Mouse (Mus musculus) lung, postnatal 0 days (tissue): Measurements from ENCODE around the gene Mettl7a3. TPM values are rescaled to one million over a fixed set of nuclear protein-coding genes. Genes with fewer than 3 reads are reported as not detected.
"Not testable (repeated sequence)": the region's sequence is repeated elsewhere in the genome, so short reads cannot be mapped to it uniquely, and the experiment has no call there.

Experiments
- ATAC-seq: fragments of 200-750 bp; cut with Nextera tagmentation; 2 replicates; pipeline ENCODE4 v1.8.0; 2017; ENCODE audit warnings: moderate library complexity
- DNase-seq: peaks from one replicate; pipeline ENCODE4 v3.0.0-alpha.2; 2016; ENCODE audit warnings: low spot score
- H3K27ac ChIP-seq: fragments of 300-500 bp; sonication (generic); 2 replicates; pipeline ENCODE4 v1.5.1; 2014; ENCODE audit warnings: antibody characterized with exemption, mild to moderate bottlenecking, low read length, mixed read lengths
- H3K27me3 ChIP-seq: fragments of 300-500 bp; sonication (generic); replicated peaks from 2 replicates; pipeline ENCODE4 v1.6.1; 2014; ENCODE audit warnings: low read length, mixed read lengths; ENCODE audit not compliant: insufficient read depth
- H3K36me3 ChIP-seq: fragments of 300-500 bp; sonication (generic); 2 replicates; pipeline ENCODE4 v1.6.1; 2014; ENCODE audit warnings: low read length, mixed read lengths; ENCODE audit not compliant: insufficient read depth
- H3K4me1 ChIP-seq: fragments of 300-500 bp; sonication (generic); 2 replicates; pipeline ENCODE4 v1.6.1; 2014; ENCODE audit warnings: antibody characterized with exemption, low read depth, low read length, mixed read lengths; ENCODE audit not compliant: insufficient read depth
- H3K4me2 ChIP-seq: fragments of 300-500 bp; sonication (generic); replicated peaks from 2 replicates; pipeline ENCODE4 v1.6.1; 2014; ENCODE audit warnings: low read depth, mild to moderate bottlenecking, low read length, moderate library complexity, mixed read lengths
- H3K4me3 ChIP-seq: fragments of 300-500 bp; sonication (generic); 2 replicates; pipeline ENCODE4 v1.5.1; 2014; ENCODE audit warnings: low read depth, low read length
- H3K9ac ChIP-seq: fragments of 300-500 bp; sonication (generic); replicated peaks from 2 replicates; pipeline ENCODE4 v1.6.1; 2014; ENCODE audit warnings: low read depth, mild to moderate bottlenecking
- H3K9me3 ChIP-seq: fragments of 300-500 bp; sonication (generic); 2 replicates; pipeline ENCODE4 v1.6.1; 2016; ENCODE audit warnings: low read length, mixed read lengths
- CTCF ChIP-seq: IDR thresholded peaks from 2 replicates; pipeline ENCODE4 v1.5.1; 2016; ENCODE audit warnings: antibody characterized with exemption, mild to moderate bottlenecking
- EP300 ChIP-seq: IDR thresholded peaks from 2 replicates; pipeline ENCODE4 v1.6.1; 2016; ENCODE audit warnings: antibody characterized with exemption, mild to moderate bottlenecking, control low read depth
- WGBS: fragments of 180-500 bp; shearing (Covaris S2); extraction: QIAGEN DNeasy Blood & Tissue Kit; methylation state at CpG from one replicate; pipeline ENCODE4 v1.1.7; 2014; 5-methylcytosine and 5-hydroxymethylcytosine counted together
- polyA plus RNA-seq: library from polyadenylated mRNA; unstranded; fragments of >200 nt; fragmentation: Nextera tagmentation; extraction: Ambion mirVana; gene quantifications from 2 replicates; pipeline ENCODE4 v1.2.1, GENCODE M21; 2015

Gene Mettl7a3
- polyA plus RNA-seq, 1 experiment from 2014 or later, result 0.12 TPM

GRCm38 (mm10) chr15:100314448-100315145, 20.1 kb upstream of the Mettl7a3 start:
- no peak for TF ChIP-seq EP300
- no peak for TF ChIP-seq CTCF
- 92% methylated on average over 5 of the region's 5 CpGs for WGBS
- ATAC-seq (no peak), DNase-seq (no peak)
- no peak overlapping the region for H3K9ac ChIP-seq
- no peaks in the 10 kb centered on the region for H3K36me3 ChIP-seq
- no peak overlapping the region for H3K4me2 ChIP-seq
- H3K9me3 ChIP-seq, result no peaks in the 10 kb centered on the region
- no peak overlapping the region for H3K27ac ChIP-seq
- no peak overlapping the region for H3K4me3 ChIP-seq
- no peaks in the 10 kb centered on the region for H3K27me3 ChIP-seq
- peaks cover 8% of the 10 kb centered on the region; the same call in 1 of the 2 replicates for H3K4me1 ChIP-seq

- peak overlapping the region; percentile 87 for H3K27ac ChIP-seq
- 0 out of 2 replicates have a peak, but pooled peaks have one; percentile 8 for TF ChIP-seq CTCF
- peak; percentile 98 for TF ChIP-seq EP300
- H3K9ac ChIP-seq, H3K4me1 ChIP-seq, H3K9me3 ChIP-seq, H3K27me3 ChIP-seq, H3K36me3 ChIP-seq, H3K4me3 ChIP-seq, H3K4me2 ChIP-seq: not testable (repeated sequence)
- DNase-seq (peak; percentile 97), ATAC-seq (peak; percentile 92)
- WGBS, result 22% methylated on average over 4 of the region's 4 CpGs
These were observed 16.6 kb upstream of the Mettl7a3 start for GRCm38 (mm10) chr15:100318014-100318671.

- H3K4me2 ChIP-seq, result no peak overlapping the region
- no peak overlapping the region for H3K4me3 ChIP-seq
- H3K27ac ChIP-seq, result peak overlapping the region; percentile 87
- TF ChIP-seq EP300, result no peak
- TF ChIP-seq CTCF, result no peak
- H3K36me3 ChIP-seq, result no peaks in the 10 kb centered on the region
- 65% methylated on average over 1 of the region's 1 CpGs for WGBS
- H3K27me3 ChIP-seq, result no peaks in the 10 kb centered on the region
- no peak overlapping the region for H3K9ac ChIP-seq
- no peak for DNase-seq
- peaks cover 8% of the 10 kb centered on the region; the same call in 1 of the 2 replicates for H3K4me1 ChIP-seq
- H3K9me3 ChIP-seq, result no peaks in the 10 kb centered on the region
- ATAC-seq, result no peak
These were observed 14.8 kb upstream of the Mettl7a3 start for GRCm38 (mm10) chr15:100319884-100320283.

- no peaks in the 10 kb centered on the region for H3K27me3 ChIP-seq
- no peaks in the 10 kb centered on the region for H3K36me3 ChIP-seq
- TF ChIP-seq CTCF (no peak), EP300 (no peak; the same call in none of the 2 replicates)
- peak; percentile 94 for DNase-seq
- H3K9me3 ChIP-seq, result no peaks in the 10 kb centered on the region
- WGBS, result 44% methylated on average over 9 of the region's 9 CpGs
- no peak overlapping the region for H3K4me2 ChIP-seq
- H3K27ac ChIP-seq, result peak overlapping the region; percentile 87
- peak; percentile 29 for ATAC-seq
- H3K9ac ChIP-seq, result no peak overlapping the region
- H3K4me1 ChIP-seq, result peaks cover 8% of the 10 kb centered on the region; the same call in 1 of the 2 replicates
- no peak overlapping the region for H3K4me3 ChIP-seq
These were observed 14.3 kb upstream of the Mettl7a3 start for GRCm38 (mm10) chr15:100320295-100320905.

GRCm38 (mm10) chr15:100321134-100321533, 13.6 kb upstream of the Mettl7a3 start:
- Histone ChIP-seq H3K36me3 (no peaks in the 10 kb centered on the region), H3K27me3 (no peaks in the 10 kb centered on the region), H3K9ac (no peak overlapping the region), H3K4me1 (peaks cover 8% of the 10 kb centered on the region; the same call in 1 of the 2 replicates), H3K27ac (peak overlapping the region; percentile 87), H3K4me3 (no peak overlapping the region), H3K4me2 (no peak overlapping the region), H3K9me3 (no peaks in the 10 kb centered on the region)
- peak; percentile 74 for TF ChIP-seq CTCF
- no peak for TF ChIP-seq EP300
- DNase-seq, result peak; percentile 86
- peak; percentile 27 for ATAC-seq
- 38% methylated on average over 5 of the region's 5 CpGs for WGBS

- Histone ChIP-seq H3K36me3 (no peaks in the 10 kb centered on the region), H3K4me3 (no peak overlapping the region), H3K27ac (no peak overlapping the region), H3K4me2 (no peak overlapping the region), H3K9ac (no peak overlapping the region), H3K9me3 (no peaks in the 10 kb centered on the region), H3K4me1 (peaks cover 4% of the 10 kb centered on the region; the same call in 1 of the 2 replicates), H3K27me3 (no peaks in the 10 kb centered on the region)
- 56% methylated on average over 12 of the region's 12 CpGs for WGBS
- DNase-seq (peak; percentile 48), ATAC-seq (no peak)
- no peak for TF ChIP-seq CTCF
- TF ChIP-seq EP300, result no peak
These were observed 10.6 kb upstream of the Mettl7a3 start for GRCm38 (mm10) chr15:100324021-100324591.
